Comparison of ENCODE assay signal across 11 mouse cellular contexts in genomic region chr12:84203778-84204216, GRCm38 (mm10). TPM values are rescaled to one million over a fixed set of nuclear protein-coding genes. Genes with fewer than 3 reads are reported as not detected.
DNase-seq lines count a peak whose midpoint lies in the region; ATAC-seq and TF ChIP-seq lines count a peak whose summit lies in the region.
"Had no signal": no experiment of that assay in that cellular context is flagged by ENCODE, and none has a peak within 500 bp of the region (broad histone marks: within the 10 kb centered on the region; RNA-seq: fewer than 3 reads in every experiment).

No protein-coding gene starts in this region.

- TF ChIP-seq EP300 in lung, postnatal 0 days (IDR thresholded peaks at IDR 0.05): peak; percentile 54; the same call in 1 of the 2 replicates

- WGBS in forebrain, embryonic 10.5 days: 72% methylated on average over 7 of the region's 7 CpGs
- 79% methylated on average over 7 of the region's 7 CpGs for WGBS in forebrain, embryonic 14.5 days
- WGBS in lung, postnatal 0 days: 36% methylated on average over 7 of the region's 7 CpGs
- 60% methylated on average over 7 of the region's 7 CpGs for WGBS in lung, adult 2 months
- 59% methylated on average over 7 of the region's 7 CpGs for WGBS in limb, embryonic 15.5 days
- 47% methylated on average over 7 of the region's 7 CpGs for WGBS in stomach, embryonic 15.5 days

- H3K27me3 ChIP-seq in forebrain, embryonic 10.5 days (ENCODE audit: poor library complexity, severe bottlenecking): no peaks in the 10 kb centered on the region
- H3K27me3 ChIP-seq in forebrain, embryonic 14.5 days (replicated peaks; ENCODE audit: control insufficient read depth, insufficient read depth, low read length): no peaks in the 10 kb centered on the region
- no peaks in the 10 kb centered on the region for H3K27me3 ChIP-seq in lung, postnatal 0 days (replicated peaks; ENCODE audit: insufficient read depth, low read length)
- no peaks in the 10 kb centered on the region for H3K27me3 ChIP-seq in limb, embryonic 15.5 days
- no peaks in the 10 kb centered on the region for H3K27me3 ChIP-seq in stomach, embryonic 15.5 days (replicated peaks)

- DNase-seq in forebrain, embryonic 10.5 days (ENCODE audit: extremely low spot score, low spot score): no peak
- no peak for DNase-seq in forebrain, embryonic 14.5 days (ENCODE audit: low spot score)
- DNase-seq in lung, postnatal 0 days (ENCODE audit: low spot score): no peak
- DNase-seq in lung, adult 2 months: no peak
- DNase-seq in adrenal gland, adult (ENCODE audit: inconsistent age in 2 of 2, low spot score in 1 of 2): no peak
- no peak for DNase-seq in left cerebral cortex, postnatal 10 days (ENCODE audit: extremely low spot score in 1 of 2, low spot score in 2 of 2)
- DNase-seq: adrenal gland, postnatal 25 days; embryo, embryonic 11 days had no signal

- no peak for TF ChIP-seq POLR2A in lung, adult 2 months (IDR thresholded peaks at IDR 0.05; ENCODE audit: borderline replicate concordance, extremely low read depth, low read depth, low read length)

- intact Hi-C loops in left cerebral cortex, postnatal 10 days (cut with DNase I): no loop called here

- peak; percentile 17; the same call in 1 of the 2 replicates for TF ChIP-seq CTCF in lung, postnatal 0 days (IDR thresholded peaks at IDR 0.05)
- no peak for TF ChIP-seq CTCF in lung, adult 2 months (IDR thresholded peaks at IDR 0.05; ENCODE audit: insufficient read depth, low read length)

- no peak for ATAC-seq in forebrain, embryonic 14.5 days
- ATAC-seq in lung, postnatal 0 days: peak; percentile 86
- ATAC-seq in limb, embryonic 15.5 days (ENCODE audit: insufficient number of reproducible peaks, low FRiP score, low TSS enrichment, low read depth): no peak; the same call in 1 of the 2 replicates
- peak; percentile 85 for ATAC-seq in stomach, embryonic 15.5 days (ENCODE audit: insufficient read depth, low FRiP score, low read depth)

- H3K4me1 ChIP-seq in forebrain, embryonic 10.5 days: peaks cover 35% of the 10 kb centered on the region
- no peaks in the 10 kb centered on the region; the same call in 1 of the 2 replicates for H3K4me1 ChIP-seq in forebrain, embryonic 14.5 days (ENCODE audit: control insufficient read depth, insufficient read depth, low read length)
- peaks cover 37% of the 10 kb centered on the region for H3K4me1 ChIP-seq in lung, postnatal 0 days (ENCODE audit: insufficient read depth, low read depth, low read length)
- peaks cover 47% of the 10 kb centered on the region for H3K4me1 ChIP-seq in lung, adult 2 months (ENCODE audit: control insufficient read depth, insufficient read depth, low read length)
- H3K4me1 ChIP-seq in limb, embryonic 15.5 days: peaks cover 59% of the 10 kb centered on the region
- peaks cover 45% of the 10 kb centered on the region for H3K4me1 ChIP-seq in stomach, embryonic 15.5 days
- H3K4me1 ChIP-seq: midbrain, embryonic 12.5 days had no signal

- H3K27ac ChIP-seq in forebrain, embryonic 10.5 days: peak overlapping the region; percentile 26
- no peak overlapping the region for H3K27ac ChIP-seq in forebrain, embryonic 14.5 days (ENCODE audit: low read depth, low read length)
- peak overlapping the region; percentile 62 for H3K27ac ChIP-seq in lung, postnatal 0 days (ENCODE audit: low read length)
- H3K27ac ChIP-seq in limb, embryonic 15.5 days: peak overlapping the region; percentile 33; the same call in 1 of the 2 replicates
- peak overlapping the region; percentile 83 for H3K27ac ChIP-seq in stomach, embryonic 15.5 days
- H3K27ac ChIP-seq: midbrain, embryonic 12.5 days had no signal

- H3K9me3 ChIP-seq in forebrain, embryonic 10.5 days: no peaks in the 10 kb centered on the region
- H3K9me3 ChIP-seq in forebrain, embryonic 14.5 days (replicated peaks; ENCODE audit: control insufficient read depth, low read length): no peaks in the 10 kb centered on the region
- H3K9me3 ChIP-seq in lung, postnatal 0 days (ENCODE audit: low read length): no peaks in the 10 kb centered on the region
- H3K9me3 ChIP-seq in limb, embryonic 15.5 days: no peaks in the 10 kb centered on the region
- no peaks in the 10 kb centered on the region for H3K9me3 ChIP-seq in stomach, embryonic 15.5 days
- H3K9me3 ChIP-seq: midbrain, embryonic 12.5 days had no signal

- H3K36me3 ChIP-seq in forebrain, embryonic 10.5 days (replicated peaks): peaks cover 10% of the 10 kb centered on the region
- no peaks in the 10 kb centered on the region for H3K36me3 ChIP-seq in forebrain, embryonic 14.5 days (ENCODE audit: control insufficient read depth, insufficient read depth, low read length)
- no peaks in the 10 kb centered on the region for H3K36me3 ChIP-seq in lung, postnatal 0 days (ENCODE audit: insufficient read depth, low read length)
- H3K36me3 ChIP-seq in limb, embryonic 15.5 days: no peaks in the 10 kb centered on the region
- no peaks in the 10 kb centered on the region for H3K36me3 ChIP-seq in stomach, embryonic 15.5 days
- H3K36me3 ChIP-seq: midbrain, embryonic 12.5 days had no signal

- no peak overlapping the region for H3K4me3 ChIP-seq in forebrain, embryonic 10.5 days
- no peak overlapping the region for H3K4me3 ChIP-seq in forebrain, embryonic 14.5 days (ENCODE audit: low read depth, low read length)
- no peak overlapping the region for H3K4me3 ChIP-seq in lung, postnatal 0 days (ENCODE audit: low read depth, low read length)
- no peak overlapping the region for H3K4me3 ChIP-seq in lung, adult 2 months (replicated peaks; ENCODE audit: extremely low read depth, low read depth, low read length)
- H3K4me3 ChIP-seq in limb, embryonic 15.5 days: no peak overlapping the region
- H3K4me3 ChIP-seq in stomach, embryonic 15.5 days (replicated peaks): no peak overlapping the region
- H3K4me3 ChIP-seq: midbrain, embryonic 12.5 days had no signal

- no peak overlapping the region for H3K4me2 ChIP-seq in forebrain, embryonic 14.5 days (ENCODE audit: low read length)
- no peak overlapping the region for H3K4me2 ChIP-seq in lung, postnatal 0 days (replicated peaks; ENCODE audit: low read depth, low read length)
- H3K4me2 ChIP-seq in limb, embryonic 15.5 days: no peak overlapping the region
- H3K4me2 ChIP-seq in stomach, embryonic 15.5 days: peak overlapping the region; percentile 37; the same call in 1 of the 2 replicates
- H3K4me2 ChIP-seq: midbrain, embryonic 12.5 days had no signal

- H3K9ac ChIP-seq in forebrain, embryonic 14.5 days (ENCODE audit: low read length): no peak overlapping the region
- H3K9ac ChIP-seq in lung, postnatal 0 days (replicated peaks; ENCODE audit: low read depth): no peak overlapping the region
- H3K9ac ChIP-seq in limb, embryonic 15.5 days: no peak overlapping the region
- no peak overlapping the region for H3K9ac ChIP-seq in stomach, embryonic 15.5 days
- H3K9ac ChIP-seq: midbrain, embryonic 12.5 days had no signal

RNA-seq across cellular contexts. Expression of gene Elmsan1, which starts 14.9 kb away (rescaled TPM):
- 7.0 and 8.7 TPM in 2 replicates for polyA plus RNA-seq in forebrain, embryonic 10.5 days (2016; fragmentation: Nextera tagmentation; extraction: Ambion mirVana)
- 3.2 and 3.4 TPM in 2 replicates for polyA plus RNA-seq in forebrain, embryonic 14.5 days (2014; fragmentation: Nextera tagmentation; extraction: Ambion mirVana)
- 5.9 and 6.7 TPM in 2 replicates for polyA plus RNA-seq in lung, postnatal 0 days (2015; fragmentation: Nextera tagmentation; extraction: Ambion mirVana)
- 26.5 and 29.5 TPM in 2 replicates for polyA plus RNA-seq in lung, adult 2 months (2012; rRNA removed)
- 13.2 and 13.8 TPM in 2 replicates for polyA plus RNA-seq in limb, embryonic 15.5 days (2015; fragmentation: Nextera tagmentation; extraction: Ambion mirVana)
- 9.9 and 10.5 TPM in 2 replicates for polyA plus RNA-seq in stomach, embryonic 15.5 days (2015; fragmentation: Nextera tagmentation; extraction: Ambion mirVana)
- 10 to 100 TPM; 12.3 to 13.5 TPM for total RNA-seq in left cerebral cortex, postnatal 10 days (2021)

RNA-seq across cellular contexts. Expression of gene Pnma1, which starts 55.5 kb away (rescaled TPM):
- 1.3 and 1.8 TPM in 2 replicates for polyA plus RNA-seq in forebrain, embryonic 10.5 days (2016; fragmentation: Nextera tagmentation; extraction: Ambion mirVana)
- polyA plus RNA-seq in forebrain, embryonic 14.5 days (2014; fragmentation: Nextera tagmentation; extraction: Ambion mirVana): 4.1 and 6.0 TPM in 2 replicates
- 1.9 and 2.9 TPM in 2 replicates for polyA plus RNA-seq in lung, postnatal 0 days (2015; fragmentation: Nextera tagmentation; extraction: Ambion mirVana)
- polyA plus RNA-seq in lung, adult 2 months (2012; rRNA removed): 0.84 and 1.3 TPM in 2 replicates
- polyA plus RNA-seq in limb, embryonic 15.5 days (2015; fragmentation: Nextera tagmentation; extraction: Ambion mirVana): 0.78 and 0.93 TPM in 2 replicates
- 0.76 and 0.94 TPM in 2 replicates for polyA plus RNA-seq in stomach, embryonic 15.5 days (2015; fragmentation: Nextera tagmentation; extraction: Ambion mirVana)
- 1 to 10 TPM; 7.0 to 8.5 TPM for total RNA-seq in left cerebral cortex, postnatal 10 days (2021)

Comparison
In these comparisons a context has a peak if more than half of its experiments do, and no peak if none do; other contexts are left out.
1. ATAC-seq: peak in lung, postnatal 0 days (single experiment) and stomach, embryonic 15.5 days (single experiment); none in forebrain, embryonic 14.5 days (single experiment) and limb, embryonic 15.5 days (single experiment).